Mouse (Mus musculus): Measurements from ENCODE around the gene Vps8.

Gene Vps8

GRCm38 (mm10) chr16:21628061-21628591 is 205.2 kb downstream of the Vps8 start:
- no peak for DNase-seq (ENCODE audit: low spot score)

- DNase-seq (ENCODE audit: low spot score): no peak
Observed at GRCm38 (mm10) chr16:21630614-21631013, 207.7 kb downstream of the Vps8 start.

- DNase-seq (ENCODE audit: low spot score): no peak
Observed at GRCm38 (mm10) chr16:21631815-21632222, 208.9 kb downstream of the Vps8 start.

- no peak for DNase-seq (ENCODE audit: low spot score)
Observed at GRCm38 (mm10) chr16:21634460-21634859, 211.5 kb downstream of the Vps8 start.

GRCm38 (mm10) chr16:21636156-21636853 is 213.4 kb downstream of the Vps8 start:
- no peak for DNase-seq (ENCODE audit: low spot score)

GRCm38 (mm10) chr16:21637201-21637819 is 214.4 kb downstream of the Vps8 start:
- DNase-seq (ENCODE audit: low spot score): no peak

GRCm38 (mm10) chr16:21640766-21641499 is 218.0 kb downstream of the Vps8 start:
- no peak for DNase-seq (ENCODE audit: low spot score)

- no peak for DNase-seq (ENCODE audit: low spot score)
Observed at GRCm38 (mm10) chr16:21641944-21642343, 219.0 kb downstream of the Vps8 start.

- DNase-seq (ENCODE audit: low spot score): no peak
Observed at GRCm38 (mm10) chr16:21642906-21643305, 220.0 kb downstream of the Vps8 start.

GRCm38 (mm10) chr16:21643621-21644041 is 220.7 kb downstream of the Vps8 start:
- DNase-seq (ENCODE audit: low spot score): no peak

GRCm38 (mm10) chr16:21644066-21644561 is 221.2 kb downstream of the Vps8 start:
- DNase-seq (ENCODE audit: low spot score): no peak

GRCm38 (mm10) chr16:21644574-21644973 is 221.7 kb downstream of the Vps8 start:
- no peak for DNase-seq (ENCODE audit: low spot score)

- no peak for DNase-seq (ENCODE audit: low spot score)
Observed at GRCm38 (mm10) chr16:21645915-21646314, 223.0 kb downstream of the Vps8 start.

GRCm38 (mm10) chr16:21646496-21646895 is 223.6 kb downstream of the Vps8 start:
- no peak for DNase-seq (ENCODE audit: low spot score)

GRCm38 (mm10) chr16:21648800-21649199 is 225.9 kb downstream of the Vps8 start:
- no peak for DNase-seq (ENCODE audit: low spot score)

- DNase-seq (ENCODE audit: low spot score): no peak
Observed at GRCm38 (mm10) chr16:21650289-21650688, 227.4 kb downstream of the Vps8 start.

- no peak for DNase-seq (ENCODE audit: low spot score)
Observed at GRCm38 (mm10) chr16:21651161-21651560, 228.2 kb downstream of the Vps8 start.

- DNase-seq (ENCODE audit: low spot score): no peak
Observed at GRCm38 (mm10) chr16:21653151-21653550, 230.2 kb downstream of the Vps8 start.

GRCm38 (mm10) chr16:21654384-21654783 is 231.5 kb downstream of the Vps8 start:
- no peak for DNase-seq (ENCODE audit: low spot score)

GRCm38 (mm10) chr16:21655291-21655690 is 232.4 kb downstream of the Vps8 start:
- DNase-seq (ENCODE audit: low spot score): no peak

GRCm38 (mm10) chr16:21655961-21656360 is 233.0 kb downstream of the Vps8 start:
- DNase-seq (ENCODE audit: low spot score): no peak

GRCm38 (mm10) chr16:21664633-21665363 is 241.9 kb downstream of the Vps8 start:
- no peak for DNase-seq (ENCODE audit: low spot score)
